8 mouse cellular contexts compared by ENCODE assay signal in the genomic region with DNA sequence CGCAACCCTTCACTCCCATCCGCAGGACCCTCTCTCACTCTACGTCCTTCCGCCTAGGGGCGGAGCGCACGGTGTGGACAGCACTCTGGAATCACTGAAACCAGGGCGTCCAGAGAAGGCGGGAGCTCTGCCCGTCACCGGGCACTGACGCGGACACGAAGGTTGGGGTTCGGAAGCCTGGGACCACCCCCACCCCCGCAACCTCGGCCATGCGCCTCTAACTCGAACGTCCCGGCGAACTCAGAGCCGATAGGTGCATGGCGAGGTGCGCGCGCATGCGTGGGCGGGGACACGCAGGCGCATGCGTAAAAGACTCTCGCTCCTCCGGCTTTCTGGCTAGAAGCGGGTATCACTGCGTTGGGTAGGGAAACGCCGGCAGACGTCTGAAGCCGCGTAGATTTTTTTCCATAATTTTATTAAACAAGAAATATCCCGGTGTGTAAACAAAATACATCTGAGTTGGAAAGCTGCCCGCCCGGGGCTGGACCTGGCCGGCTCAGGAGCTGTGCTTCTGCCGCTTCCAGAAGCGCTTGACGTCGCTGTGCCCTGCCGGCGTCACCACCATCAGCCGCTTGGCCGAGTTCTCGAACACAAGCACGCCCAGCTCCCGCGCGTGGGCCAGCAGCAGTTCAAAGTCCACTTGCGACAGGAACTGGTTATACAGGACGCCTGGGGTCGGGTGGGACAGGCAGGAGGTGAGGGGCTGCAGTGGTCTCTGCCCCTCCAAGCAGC. TPM values are rescaled to one million over a fixed set of nuclear protein-coding genes. Genes with fewer than 3 reads are reported as not detected.
DNase-seq lines count a peak whose midpoint lies in the region; ATAC-seq lines count a peak whose summit lies in the region.

Gene Vars2 (minus strand): TSS at position 259 of the 732 bp plus-strand sequence.

- H3K4me1 ChIP-seq in megakaryocyte, embryonic 14.5 days = peaks cover 30% of the 10 kb centered on the region

- H3K4me3 ChIP-seq in megakaryocyte, embryonic 14.5 days (replicated peaks) = peak within 1 kb of the TSS; percentile 99

- ATAC-seq in common myeloid progenitor, adult 5-6 weeks (replicated peaks; ENCODE audit: low read depth, poor library complexity, severe bottlenecking) = peak; percentile 80

- peak; percentile 96 for DNase-seq in ZHBTc4 (ENCODE audit: low read depth, low spot score)
- peak; percentile 97 for DNase-seq in gastrocnemius, adult 8-10 months (ENCODE audit: low spot score in 2 of 2)
- DNase-seq in hindlimb bud, embryonic 11.5 days (ENCODE audit: extremely low spot score, low read depth, low spot score) = peak; percentile 88
- peak; percentile 96 to 97 for DNase-seq in left cerebral cortex, adult 8-10 months (ENCODE audit: low spot score in 2 of 2)
- DNase-seq in right cerebral cortex, postnatal 10 days (ENCODE audit: low spot score in 2 of 2) = peak; percentile 98
- DNase-seq in urinary bladder, postnatal 25 days (ENCODE audit: low spot score) = peak; percentile 98

- H3K36me3 ChIP-seq in megakaryocyte, embryonic 14.5 days (replicated peaks; ENCODE audit: low read length) = peaks cover 60% of the 10 kb centered on the region

- H3K9me3 ChIP-seq in megakaryocyte, embryonic 14.5 days = no peaks in the 10 kb centered on the region

- H3K27me3 ChIP-seq in megakaryocyte, embryonic 14.5 days (replicated peaks) = no peaks in the 10 kb centered on the region

RNA-seq across cellular contexts. Expression of gene Vars2, which starts in this region (rescaled TPM):
- 13.2 and 44.4 TPM in 2 replicates for total RNA-seq in common myeloid progenitor, adult 5-6 weeks (2017)
- 10 to 100 TPM in 2 of 4 experiments, 1 to 10 TPM in 2; 9.0 to 15.4 (median 10.3) TPM for total RNA-seq in gastrocnemius, adult 8-10 months (2022)
- 10 to 100 TPM; 28.3 to 41.6 (median 38.0) TPM for total RNA-seq in left cerebral cortex, adult 8-10 months (2022)
- 42.1 and 49.7 TPM in 2 replicates for polyA plus RNA-seq in megakaryocyte, embryonic 14.5 days (2012; ENCODE audit: insufficient read depth, low replicate concordance)

Comparison
In these comparisons a context has a peak if more than half of its experiments do, and no peak if none do; other contexts are left out.
1. Peak in every context shown above with its lines: DNase-seq, ATAC-seq and H3K4me3 ChIP-seq.